Mouse (Mus musculus) layer of hippocampus, postnatal 14 days (tissue): ENCODE results near the gene Col11a2. TPM values are rescaled to one million over a fixed set of nuclear protein-coding genes. Genes with fewer than 3 reads are reported as not detected.
"Not testable (repeated sequence)": the region's sequence is repeated elsewhere in the genome, so short reads cannot be mapped to it uniquely, and the experiment has no call there.

ENCODE experiments used
- DNase-seq, 2 experiments: peaks; one replicate each; pipeline ENCODE4 v3.0.0; 2021 to 2022; ENCODE audit warnings: low spot score in 2 of 2, mixed read lengths in 1 of 2
- long read RNA-seq, 2 experiments: library from polyadenylated mRNA; stranded (forward); transcript quantifications; one replicate each; pipeline ENCODE4 v2.0.0; 2021
- total RNA-seq, 2 experiments: library from RNA; stranded (reverse); gene quantifications; 2 replicates each; pipeline ENCODE4 v1.2.3; 2021

Gene Col11a2
- total RNA-seq = 10 to 100 TPM; 26.8 to 27.4 TPM
- long read RNA-seq, experiment 1, full-length matches to known transcripts = 2 of 26 reads
- long read RNA-seq, experiment 1, partial matches to known transcripts = 18 of 26 reads
- long read RNA-seq, experiment 1, other reads (novel, unspliced or antisense) = 6 of 26 reads
- long read RNA-seq, experiment 2, full-length matches to known transcripts = 3 of 17 reads
- long read RNA-seq, experiment 2, partial matches to known transcripts = 8 of 17 reads
- long read RNA-seq, experiment 2, other reads (novel, unspliced or antisense) = 6 of 17 reads

DNA sequence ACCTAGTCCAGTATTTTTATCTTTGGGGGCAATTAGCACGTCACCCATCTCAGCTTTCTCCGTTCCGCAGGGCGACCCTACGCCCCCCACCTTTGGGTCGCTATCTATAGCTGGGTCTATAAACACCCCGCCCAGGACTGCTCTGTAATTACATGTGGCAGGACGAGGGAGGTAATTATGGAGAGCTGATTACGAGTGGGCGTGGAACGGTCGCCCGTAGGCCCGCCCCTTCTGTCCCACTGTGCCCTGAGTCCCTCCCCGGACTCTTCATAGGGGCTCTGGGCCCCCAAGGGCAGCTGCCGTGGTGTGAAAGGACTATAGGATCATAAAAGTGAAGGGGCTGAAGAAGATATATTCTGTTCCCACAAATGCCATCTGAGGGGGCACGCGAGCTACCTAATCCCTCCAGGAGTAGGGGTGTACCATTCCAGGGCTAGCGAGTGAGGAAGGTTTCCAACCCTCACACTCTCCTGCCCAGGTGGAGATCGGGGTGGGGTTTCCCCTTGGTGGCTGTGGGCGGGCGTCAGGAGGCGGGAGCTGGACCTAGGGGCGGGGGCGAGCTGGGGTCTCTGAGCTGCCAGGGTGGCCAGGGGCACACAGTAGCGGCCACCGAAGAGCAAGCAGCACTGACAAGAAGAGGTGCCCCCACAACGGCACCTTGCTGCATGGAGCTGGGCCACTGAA lies at the start of gene Col11a2:
Gene Col11a2, plus strand, starts transcription at position 560 of the 684 bp plus-strand sequence.
- peak in 1 of 2 experiments; percentile 31 for DNase-seq

DNA sequence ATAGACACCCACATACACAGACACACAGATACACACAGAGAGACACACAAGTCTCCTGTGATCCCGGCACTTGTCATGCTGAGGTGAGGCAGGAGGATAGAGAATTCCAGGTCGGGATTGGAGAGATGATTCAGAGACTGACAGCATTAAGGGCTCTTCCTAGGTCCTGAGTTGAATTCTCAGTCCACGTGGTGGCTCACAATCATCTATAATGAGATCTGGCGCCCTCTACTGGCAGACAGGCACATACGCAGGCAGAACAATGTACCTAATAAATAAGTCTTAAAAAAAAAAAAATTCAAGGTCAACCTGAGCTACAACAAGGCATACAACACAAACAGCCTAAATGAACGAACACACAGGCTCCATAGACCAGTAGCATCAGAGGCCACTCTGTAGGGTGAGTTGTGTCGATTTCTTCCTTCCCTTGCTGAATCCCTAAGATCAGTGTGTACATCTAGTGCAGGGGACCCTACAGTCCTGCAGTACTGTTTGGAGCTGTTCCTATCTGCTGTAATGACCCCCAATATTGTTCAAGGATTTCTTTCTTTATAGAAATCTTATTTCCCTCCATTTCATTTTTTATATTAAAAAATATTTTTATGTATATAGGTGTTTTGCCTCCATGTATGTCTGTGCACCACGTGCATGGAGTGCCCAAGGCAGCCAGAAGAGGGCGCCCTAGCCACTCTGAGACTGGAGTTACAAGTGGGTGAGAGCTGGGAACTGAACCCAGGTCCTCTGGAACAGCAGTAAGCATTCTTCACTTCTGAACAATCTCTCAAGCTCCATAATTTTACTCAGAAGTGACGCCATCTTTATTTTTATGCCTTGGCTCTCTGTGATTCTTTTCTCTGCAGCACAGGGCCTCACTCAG lies 47.2 kb upstream of the Col11a2 start:
- DNase-seq = peak; percentile 20 to 59

DNA sequence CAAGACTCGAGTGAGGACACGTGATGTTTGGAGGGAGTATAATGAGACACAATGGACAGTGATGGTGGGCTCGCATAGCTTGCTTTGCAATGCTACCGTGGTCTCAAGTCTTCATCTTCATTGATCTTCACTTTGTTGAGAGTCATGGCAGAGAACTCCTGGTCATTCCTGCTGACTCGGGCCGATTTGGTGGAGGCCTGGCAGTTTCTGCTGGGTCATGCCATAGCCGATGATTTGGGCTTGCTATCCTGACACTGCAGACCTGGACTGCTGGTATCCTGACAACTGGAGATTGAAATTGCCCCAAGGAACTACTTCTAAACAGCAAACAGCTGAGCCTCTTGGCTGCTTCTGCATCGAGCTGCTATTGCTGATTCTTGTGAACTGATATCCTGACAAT lies 44.3 kb upstream of the Col11a2 start:
- DNase-seq = no peak

- no peak for DNase-seq
These were observed 43.6 kb upstream of the Col11a2 start for GRCm38 (mm10) chr17:33995651-33996050.

GRCm38 (mm10) chr17:33997025-33997424 lies 42.2 kb upstream of the Col11a2 start:
- DNase-seq = not testable (repeated sequence)

DNA sequence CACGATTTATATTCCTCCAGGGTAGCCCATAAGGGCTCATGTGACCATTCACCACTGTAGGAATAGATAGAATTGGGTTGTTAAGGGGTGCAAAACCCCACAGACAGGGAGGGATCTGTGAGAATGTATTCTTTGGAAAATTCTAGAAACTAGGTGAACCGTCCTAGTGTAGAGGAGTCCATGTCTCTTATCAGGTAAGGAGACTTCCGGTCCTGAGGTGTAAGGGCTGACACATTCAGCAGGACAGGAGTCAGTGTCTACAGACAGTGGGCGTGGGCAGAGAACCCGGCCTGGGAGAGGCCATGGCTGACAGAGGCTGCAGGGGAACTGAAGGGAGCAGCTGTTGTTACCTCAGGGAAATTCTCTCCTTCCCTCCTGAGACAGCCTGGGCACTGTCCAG lies 40.5 kb upstream of the Col11a2 start:
- DNase-seq = not testable (repeated sequence)

- no peak for DNase-seq
These were observed 39.7 kb upstream of the Col11a2 start for GRCm38 (mm10) chr17:33999341-34000149.

DNA sequence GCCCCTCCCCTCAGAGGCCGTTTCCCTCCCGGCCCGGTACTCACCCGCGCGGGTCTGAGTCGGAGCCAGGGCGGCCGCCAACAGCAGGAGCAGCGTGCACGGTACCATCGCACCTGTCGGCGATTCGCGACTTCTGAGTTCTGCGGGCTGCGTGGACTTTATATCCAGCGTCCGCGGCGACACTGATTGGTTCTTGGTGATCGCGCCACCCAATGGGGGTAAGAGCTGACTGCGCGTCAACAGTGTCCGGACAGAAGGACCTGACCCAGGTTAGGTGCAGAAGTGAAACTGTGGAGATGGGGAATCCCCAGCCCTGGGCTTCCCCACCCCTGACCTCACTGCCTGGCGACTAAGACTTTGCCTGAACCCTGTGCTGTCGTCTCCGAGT lies 39.1 kb upstream of the Col11a2 start, which contains the start of gene H2-K1:
Gene H2-K1, minus strand, starts transcription at position 198 of the 388 bp plus-strand sequence.
- DNase-seq = peak in 1 of 2 experiments; percentile 72

- not testable (repeated sequence) for DNase-seq
These were observed 38.4 kb upstream of the Col11a2 start for GRCm38 (mm10) chr17:34000796-34001195.

GRCm38 (mm10) chr17:34003426-34003825 lies 35.8 kb upstream of the Col11a2 start:
- peak in 1 of 2 experiments; percentile 22 for DNase-seq

GRCm38 (mm10) chr17:34006570-34006969 lies 32.7 kb upstream of the Col11a2 start:
- DNase-seq = no peak

GRCm38 (mm10) chr17:34010156-34010555 lies 29.1 kb upstream of the Col11a2 start:
- no peak for DNase-seq

DNA sequence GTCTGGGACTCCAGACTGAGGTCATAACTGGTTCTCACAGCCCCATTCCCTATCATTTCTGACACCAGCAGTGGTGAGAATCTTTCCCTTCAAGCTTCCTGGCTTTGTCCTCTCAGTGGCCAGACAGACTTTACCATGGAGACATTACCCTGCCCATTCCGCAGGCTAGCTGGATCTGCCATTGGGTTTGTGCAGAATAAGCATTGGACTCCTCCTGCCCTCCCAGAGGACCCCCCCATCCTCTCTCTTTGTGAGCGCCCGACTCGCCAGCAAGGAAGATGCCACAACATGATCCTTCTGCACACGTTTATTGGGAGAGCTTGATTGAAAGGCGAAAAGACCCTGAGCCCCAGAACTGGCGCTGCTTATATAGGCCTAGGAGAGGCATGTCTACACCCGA lies 25.8 kb upstream of the Col11a2 start:
- no peak for DNase-seq

DNA sequence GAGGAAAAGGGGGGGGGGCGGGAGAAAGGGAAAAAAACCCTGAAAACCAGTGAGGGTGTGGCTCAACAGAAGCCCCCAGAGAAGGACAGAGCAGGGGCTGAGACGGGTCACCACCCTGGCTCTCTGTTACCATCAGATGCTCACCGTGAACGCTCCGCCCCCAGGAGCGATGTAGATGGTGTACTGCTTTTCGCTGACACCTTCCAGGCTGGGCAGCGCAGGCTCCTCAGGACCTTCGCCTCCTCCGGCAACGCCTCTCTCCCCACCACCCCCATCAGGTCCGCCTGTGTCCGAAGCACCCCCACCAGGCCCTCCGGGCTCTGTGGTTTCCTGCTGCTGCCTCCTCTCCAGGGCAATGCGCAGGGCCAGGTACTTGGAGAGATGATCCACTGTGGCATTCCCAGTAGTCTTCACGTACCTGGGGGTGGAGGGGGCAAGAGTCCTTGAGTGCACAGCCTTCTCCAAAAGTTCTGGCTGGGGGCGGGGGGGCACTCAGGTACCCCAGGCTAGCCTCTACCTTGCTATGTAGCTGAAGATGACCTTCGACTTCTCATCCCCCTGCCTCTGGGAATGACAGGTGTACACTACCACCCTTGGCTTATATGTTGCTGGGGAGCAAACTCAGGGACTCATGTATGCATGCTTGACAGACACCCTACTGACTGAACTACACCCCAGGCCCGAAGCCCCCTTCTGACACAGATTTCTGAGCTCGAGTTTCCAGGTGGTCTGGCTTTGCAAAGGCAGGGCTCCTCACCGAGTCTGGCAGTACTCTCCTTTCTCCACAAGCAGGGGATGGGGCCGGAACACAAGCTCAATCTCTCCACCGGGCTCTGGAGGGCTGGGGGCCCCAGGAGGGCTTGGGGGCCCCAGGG lies 17.5 kb upstream of the Col11a2 start:
- no peak for DNase-seq

DNA sequence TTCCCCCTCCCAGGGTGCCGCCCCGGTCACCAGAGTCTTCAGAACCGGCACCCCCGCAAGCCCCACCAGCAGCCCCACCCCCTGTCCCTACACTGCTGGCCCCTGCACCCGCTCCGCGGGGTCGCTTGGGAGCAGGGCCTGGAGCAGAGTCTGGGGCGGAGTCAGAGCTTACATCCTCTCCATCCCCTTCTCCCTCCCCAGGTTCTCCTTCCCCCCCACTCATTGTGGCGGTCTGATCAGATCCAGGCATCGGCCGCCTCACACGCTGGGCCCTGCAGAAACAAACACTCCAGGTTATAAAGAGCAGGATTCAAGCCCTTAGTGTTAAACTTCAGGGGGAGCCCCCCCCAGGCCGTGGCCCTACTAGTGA lies 16.8 kb upstream of the Col11a2 start:
- DNase-seq = no peak

DNA sequence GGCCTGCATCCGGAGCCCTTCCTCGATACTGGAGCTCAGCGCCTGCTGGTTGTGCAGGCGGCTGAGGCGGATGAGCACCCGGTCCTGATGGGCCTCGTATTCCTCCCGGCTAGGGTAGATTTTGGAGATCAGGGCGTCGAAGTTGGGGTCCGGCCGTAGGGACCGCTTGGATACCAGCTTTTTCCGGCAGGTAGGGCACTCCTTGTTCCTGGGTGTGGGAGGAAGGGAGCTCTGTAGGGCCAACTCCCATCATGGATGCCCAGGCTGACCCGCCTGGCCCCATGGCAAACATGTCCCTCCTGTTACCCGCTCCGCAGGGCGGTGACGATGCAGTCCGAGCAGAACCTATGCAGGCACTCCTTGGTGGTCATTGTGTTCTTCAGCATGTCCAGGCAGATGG lies 16.2 kb upstream of the Col11a2 start:
- peak in 1 of 2 experiments; percentile 13 for DNase-seq

- no peak for DNase-seq
These were observed 15.6 kb upstream of the Col11a2 start for GRCm38 (mm10) chr17:34023678-34024077.

DNA sequence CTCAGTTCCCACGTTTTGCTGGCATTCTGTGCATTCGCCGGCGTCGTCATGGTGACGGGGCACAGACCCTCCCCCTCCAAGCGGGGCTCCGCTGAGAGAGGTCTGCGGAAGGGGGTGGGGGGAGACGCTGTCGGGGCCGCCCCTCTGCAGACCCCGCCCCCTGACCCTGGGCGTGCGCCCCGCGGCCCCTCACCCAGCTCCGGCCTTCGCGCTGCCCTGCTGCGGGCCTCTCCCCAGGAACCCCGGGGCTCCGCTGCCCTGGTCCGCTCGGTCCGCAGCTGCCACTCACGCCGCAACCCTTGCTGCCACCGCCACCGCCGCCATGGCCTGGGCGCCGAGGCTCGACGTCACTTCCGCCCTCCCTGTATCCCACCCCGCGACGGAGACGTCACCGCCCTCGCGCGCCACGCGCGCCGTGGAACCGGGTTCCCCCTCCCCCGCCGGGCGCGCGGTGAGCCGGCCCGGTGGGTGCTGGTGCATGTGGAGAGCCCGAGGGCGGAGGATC lies 14.9 kb upstream of the Col11a2 start, which contains the start of gene Ring1:
Gene Ring1, minus strand, starts transcription at position 364 of the 505 bp plus-strand sequence.
- DNase-seq = peak; percentile 87 to 93
